Mouse (Mus musculus): ENCODE results near the gene Zfp950.

DNA sequence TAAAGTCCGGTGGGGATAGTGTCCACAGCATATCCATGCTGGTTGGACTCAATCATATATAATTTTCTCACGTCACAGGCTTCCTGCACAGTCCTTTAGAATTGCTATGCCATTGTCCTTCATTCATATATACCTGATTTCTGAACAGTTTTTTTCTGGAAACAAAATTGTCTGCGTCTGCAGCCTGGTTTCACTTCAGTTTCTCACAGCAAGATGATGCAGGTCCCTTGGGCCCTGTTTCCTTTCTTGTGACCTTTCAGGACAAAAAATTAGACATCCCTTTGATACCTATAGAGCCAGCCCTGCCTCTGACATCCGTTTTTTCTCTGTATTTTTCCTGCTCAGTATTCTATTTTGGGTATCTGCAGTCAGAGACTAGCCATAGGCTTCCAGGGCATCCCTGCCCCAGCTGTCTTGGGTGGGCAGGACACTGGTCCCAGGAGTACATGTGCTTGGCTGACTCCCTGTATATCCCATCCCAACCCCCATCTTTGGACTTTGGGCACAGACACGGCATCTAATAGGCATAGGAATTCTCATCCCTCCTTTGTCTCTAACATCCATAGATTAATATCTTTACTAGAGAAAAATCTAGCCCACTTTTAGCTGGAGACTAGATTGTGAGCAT is 83.7 kb downstream of the Zfp950 start:
- no peak for TF ChIP-seq POLR2A (IDR thresholded peaks at IDR 0.05; ENCODE audit: borderline replicate concordance, extremely low read depth, insufficient read depth, insufficient read length, poor library complexity, severe bottlenecking)
- TF ChIP-seq CTCF (IDR thresholded peaks at IDR 0.05; ENCODE audit: borderline replicate concordance, extremely low read depth, insufficient read depth, insufficient read length) = no peak
